Mouse (Mus musculus) neutrophil, adult 5-6 weeks (primary cell): ENCODE measurements around the gene Iqcf5. TPM values are rescaled to one million over a fixed set of nuclear protein-coding genes. Genes with fewer than 3 reads are reported as not detected.

Experiments used
- ATAC-seq: fragments of 151-379, 151-347 bp; 2 replicates; pipeline ENCODE4 v1.8.0; 2017; ENCODE audit warnings: mild to moderate bottlenecking, moderate TSS enrichment; ENCODE audit not compliant: insufficient number of reproducible peaks, poor library complexity, low FRiP score, severe bottlenecking; ENCODE audit errors: extremely low read depth
- total RNA-seq: library from RNA; stranded (forward); fragments of 200-1000 nt; gene quantifications from 2 replicates; pipeline ENCODE4 v1.2.3, GENCODE M21; 2017

The Iqcf5 gene
- total RNA-seq, 1 experiment from 2014 or later = not detected

DNA sequence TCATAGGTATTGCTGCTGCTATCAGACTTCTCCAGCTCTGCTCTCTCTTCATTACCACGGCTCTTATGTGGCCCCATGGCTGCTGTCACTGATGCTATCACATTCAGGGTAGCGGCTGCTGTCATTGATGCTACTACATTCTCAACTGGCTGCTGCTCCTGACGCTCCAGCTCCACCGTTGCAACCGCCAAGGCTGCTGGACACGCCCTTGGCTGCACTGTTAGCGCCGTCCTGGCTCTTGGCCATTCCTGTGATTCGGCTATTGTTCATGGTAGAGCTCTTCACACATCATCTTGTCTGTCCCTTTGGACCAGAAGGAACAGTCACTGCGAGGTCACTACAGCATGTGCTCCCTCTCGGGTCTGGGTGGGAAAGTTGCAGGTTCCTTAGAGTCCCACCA is 47.9 kb downstream of the Iqcf5 start:
- no peak for ATAC-seq

DNA sequence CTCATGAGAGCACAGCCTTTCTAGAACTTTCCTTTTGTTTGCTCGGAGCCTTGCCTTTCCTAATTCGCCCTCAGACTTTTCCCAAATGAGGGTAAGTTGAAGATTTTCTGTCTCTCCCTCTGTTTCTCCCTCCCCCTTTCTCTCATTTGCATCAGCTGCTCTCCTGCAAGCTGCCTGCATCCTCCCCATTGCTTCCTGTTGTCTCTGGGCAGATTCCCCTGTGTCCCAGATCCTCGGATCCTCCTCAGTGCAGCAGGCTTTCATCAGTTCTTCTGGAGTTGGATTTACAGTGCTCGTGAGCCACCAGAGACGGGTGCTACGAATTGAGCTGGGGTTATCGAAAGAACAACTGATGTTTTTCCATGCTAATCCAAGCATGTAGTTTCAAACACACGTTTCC is 49.7 kb downstream of the Iqcf5 start:
- ATAC-seq = no peak

Other genes starting within 250 kb of the Iqcf5 start
- 0.98 and 1.4 TPM in 2 replicates for gene Poc1a, start 233.5 kb upstream of the Iqcf5 start, total RNA-seq
- gene Dusp7, start 145.9 kb upstream of the Iqcf5 start, total RNA-seq = 18.7 and 22.0 TPM in 2 replicates
- gene Rpl29, start 85.1 kb upstream of the Iqcf5 start, total RNA-seq = 440 and 528 TPM in 2 replicates
- 5.2 and 5.9 TPM in 2 replicates for gene Acy1, start 76.3 kb upstream of the Iqcf5 start, total RNA-seq
- gene Abhd14b, start 67.1 kb upstream of the Iqcf5 start, total RNA-seq = 3.2 and 3.3 TPM in 2 replicates
- 2.2 and 3.3 TPM in 2 replicates for gene Abhd14a, start 66.9 kb upstream of the Iqcf5 start, total RNA-seq
- gene Pcbp4, start 61.3 kb upstream of the Iqcf5 start, total RNA-seq = 1.2 and 5.2 TPM in 2 replicates
- gene Gpr62, start 48.6 kb upstream of the Iqcf5 start, total RNA-seq = not detected in 2 replicates
- gene Rrp9, start 38.6 kb upstream of the Iqcf5 start, total RNA-seq = 18.7 and 27.8 TPM in 2 replicates
- 49.8 and 53.4 TPM in 2 replicates for gene Parp3, start 37.6 kb upstream of the Iqcf5 start, total RNA-seq
- gene Iqcf1, start 14.6 kb upstream of the Iqcf5 start, total RNA-seq = not detected in 2 replicates
- not detected in 2 replicates for gene Iqcf3, start 47.1 kb downstream of the Iqcf5 start, total RNA-seq
- not detected in 2 replicates for gene Iqcf4, start 56.4 kb downstream of the Iqcf5 start, total RNA-seq
- gene Iqcf6, start 112.0 kb downstream of the Iqcf5 start, total RNA-seq = not detected in 2 replicates
- not detected in 2 replicates for gene Grm2, start 141.5 kb downstream of the Iqcf5 start, total RNA-seq
- 15.2 and 24.6 TPM in 2 replicates for gene Tex264, start 171.4 kb downstream of the Iqcf5 start, total RNA-seq